Mouse (Mus musculus): Measurements from ENCODE around the gene Kcnj6. TPM values are rescaled to one million over a fixed set of nuclear protein-coding genes. Genes with fewer than 3 reads are reported as not detected.

The Kcnj6 gene
- polyA plus RNA-seq, 1 experiment from 2014 or later, result not detected

DNA sequence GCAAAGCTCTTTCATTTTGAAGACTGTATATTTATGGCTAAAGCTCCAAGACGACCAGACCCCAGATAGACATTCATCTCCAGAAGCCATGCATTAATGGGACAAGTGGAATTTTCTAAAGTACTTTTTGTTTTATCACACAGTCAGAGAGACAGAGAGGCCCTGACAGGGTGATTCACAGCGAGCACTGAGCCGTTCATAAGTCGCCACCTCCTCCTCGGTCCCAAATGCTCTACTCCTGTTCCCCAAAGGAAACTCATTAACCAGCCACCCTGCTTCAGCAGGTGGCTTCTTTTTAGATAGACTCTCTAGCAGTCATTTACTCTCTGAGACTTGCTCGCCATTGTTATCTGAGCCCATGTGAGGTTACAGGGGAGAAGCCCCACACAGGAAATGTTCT is 72.1 kb downstream of the Kcnj6 start:
- Histone ChIP-seq H3K36me3 (no peaks in the 10 kb centered on the region), H3K4me3 (no peak overlapping the region), H3K9ac (no peak overlapping the region), H3K9me3 (no peaks in the 10 kb centered on the region), H3K4me2 (no peak overlapping the region), H3K4me1 (no peaks in the 10 kb centered on the region), H3K27me3 (no peaks in the 10 kb centered on the region), H3K27ac (no peak overlapping the region)
- ATAC-seq (ENCODE audit: insufficient number of reproducible peaks, low FRiP score, low TSS enrichment, low read depth), result no peak
- 64% methylated on average over 6 of the region's 6 CpGs for WGBS

GRCm38 (mm10) chr16:94919177-94919576 is 78.3 kb downstream of the Kcnj6 start:
- WGBS, result 72% methylated on average over 5 of the region's 5 CpGs
- no peaks in the 10 kb centered on the region for H3K36me3 ChIP-seq

DNA sequence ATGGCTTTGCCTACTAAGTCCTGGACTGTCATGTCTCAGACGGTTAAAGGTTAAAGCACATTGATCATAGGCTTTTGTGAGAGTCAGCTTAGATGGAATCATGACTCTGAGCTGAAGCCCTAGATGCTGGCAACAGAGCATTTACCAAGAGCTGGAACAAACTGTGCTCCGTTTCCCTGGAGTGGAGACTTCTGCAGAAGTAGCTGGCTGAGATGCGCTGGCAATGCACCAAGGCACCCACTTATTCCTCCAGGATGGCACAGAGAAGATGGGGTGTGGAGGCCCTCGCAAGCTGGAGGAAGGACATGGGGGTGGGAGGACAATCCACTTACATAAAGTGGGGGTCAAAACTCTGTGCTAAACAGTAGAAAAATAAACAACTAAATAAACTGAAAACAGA is 91.5 kb downstream of the Kcnj6 start:
- H3K9me3 ChIP-seq, result no peaks in the 10 kb centered on the region
- no peak overlapping the region for H3K9ac ChIP-seq
- no peaks in the 10 kb centered on the region for H3K27me3 ChIP-seq
- H3K4me1 ChIP-seq, result no peaks in the 10 kb centered on the region
- H3K36me3 ChIP-seq, result no peaks in the 10 kb centered on the region
- H3K4me3 ChIP-seq, result no peak overlapping the region
- ATAC-seq (ENCODE audit: insufficient number of reproducible peaks, low FRiP score, low TSS enrichment, low read depth), result no peak
- H3K27ac ChIP-seq, result no peak overlapping the region
- WGBS, result 90% methylated on average over 4 of the region's 4 CpGs
- no peak overlapping the region for H3K4me2 ChIP-seq

More at GRCm38 (mm10) chr16:94919177-94919576, 78.3 kb downstream of the Kcnj6 start:
- no peak for ATAC-seq (ENCODE audit: insufficient number of reproducible peaks, low FRiP score, low TSS enrichment, low read depth)
- no peaks in the 10 kb centered on the region for H3K9me3 ChIP-seq
- no peak overlapping the region for H3K4me2 ChIP-seq
- no peak overlapping the region for H3K9ac ChIP-seq
- no peaks in the 10 kb centered on the region for H3K27me3 ChIP-seq
- no peaks in the 10 kb centered on the region for H3K4me1 ChIP-seq
- no peak overlapping the region for H3K27ac ChIP-seq
- no peak overlapping the region for H3K4me3 ChIP-seq

DNA sequence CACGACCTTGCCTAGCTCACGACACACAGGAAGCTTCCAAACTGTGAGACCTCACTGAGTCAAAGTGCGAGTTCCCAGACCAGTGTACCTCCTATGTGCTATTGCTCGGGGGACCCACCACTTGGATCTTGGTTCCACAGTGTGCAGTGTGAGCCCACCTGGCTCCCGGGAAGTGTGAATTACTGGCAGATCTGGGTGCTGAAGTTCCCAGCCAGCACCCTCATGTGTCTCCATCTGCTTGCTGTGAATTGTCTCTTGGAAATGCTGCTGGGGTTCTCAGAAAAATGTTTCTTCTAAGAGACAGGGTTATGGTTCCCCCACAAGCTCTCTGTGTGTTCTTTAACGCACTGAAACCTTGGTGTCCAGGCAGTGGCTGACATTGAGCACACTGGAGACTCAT is 98.7 kb downstream of the Kcnj6 start:
- Histone ChIP-seq H3K4me3 (no peak overlapping the region), H3K4me1 (no peaks in the 10 kb centered on the region), H3K27me3 (no peaks in the 10 kb centered on the region), H3K9me3 (no peaks in the 10 kb centered on the region), H3K9ac (no peak overlapping the region), H3K36me3 (no peaks in the 10 kb centered on the region), H3K27ac (no peak overlapping the region), H3K4me2 (no peak overlapping the region)
- 82% methylated on average over 6 of the region's 6 CpGs for WGBS
- no peak for ATAC-seq (ENCODE audit: insufficient number of reproducible peaks, low FRiP score, low TSS enrichment, low read depth)

DNA sequence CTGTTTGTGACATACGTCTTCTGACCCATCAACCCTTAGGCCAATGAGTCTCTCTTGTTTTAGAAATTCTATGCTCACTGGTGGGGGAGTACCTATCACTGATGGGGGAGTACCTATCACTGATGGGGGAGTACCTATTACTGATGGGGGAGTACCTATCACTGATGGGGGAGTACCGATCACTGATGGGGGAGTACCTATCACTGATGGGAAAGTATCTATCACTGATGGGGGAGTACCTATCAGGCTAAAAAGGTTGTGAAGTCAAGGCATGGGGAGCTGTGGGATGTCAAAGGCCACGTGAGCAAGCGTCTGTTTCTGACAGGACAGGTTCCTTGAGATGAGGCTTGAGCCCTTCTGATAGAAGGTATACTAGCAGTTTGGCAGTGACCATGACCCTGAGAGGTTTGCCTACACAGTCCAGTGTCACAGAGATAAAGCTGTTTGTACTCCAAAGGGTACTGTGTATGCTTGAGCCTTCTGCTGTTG is 105.3 kb downstream of the Kcnj6 start:
- Histone ChIP-seq H3K9ac (no peak overlapping the region), H3K4me1 (no peaks in the 10 kb centered on the region), H3K27ac (no peak overlapping the region), H3K4me3 (no peak overlapping the region), H3K27me3 (no peaks in the 10 kb centered on the region), H3K9me3 (no peaks in the 10 kb centered on the region), H3K4me2 (no peak overlapping the region), H3K36me3 (no peaks in the 10 kb centered on the region)
- 90% methylated on average over 4 of the region's 4 CpGs for WGBS
- ATAC-seq (ENCODE audit: insufficient number of reproducible peaks, low FRiP score, low TSS enrichment, low read depth), result no peak

GRCm38 (mm10) chr16:94890581-94890980 is 106.9 kb downstream of the Kcnj6 start:
- no peak for ATAC-seq (ENCODE audit: insufficient number of reproducible peaks, low FRiP score, low TSS enrichment, low read depth)
- no peaks in the 10 kb centered on the region for H3K4me1 ChIP-seq
- no peak overlapping the region for H3K9ac ChIP-seq
- no peaks in the 10 kb centered on the region for H3K9me3 ChIP-seq
- H3K4me2 ChIP-seq, result no peak overlapping the region
- 83% methylated on average over 6 of the region's 6 CpGs for WGBS
- H3K4me3 ChIP-seq, result no peak overlapping the region
- H3K27ac ChIP-seq, result no peak overlapping the region
- no peaks in the 10 kb centered on the region for H3K36me3 ChIP-seq
- no peaks in the 10 kb centered on the region for H3K27me3 ChIP-seq

GRCm38 (mm10) chr16:94890056-94890455 is 107.4 kb downstream of the Kcnj6 start:
- Histone ChIP-seq H3K27ac (no peak overlapping the region), H3K4me3 (no peak overlapping the region), H3K27me3 (no peaks in the 10 kb centered on the region), H3K9me3 (no peaks in the 10 kb centered on the region), H3K4me2 (no peak overlapping the region), H3K9ac (no peak overlapping the region), H3K36me3 (no peaks in the 10 kb centered on the region), H3K4me1 (no peaks in the 10 kb centered on the region)
- WGBS, result 72% methylated on average over 2 of the region's 2 CpGs
- ATAC-seq (ENCODE audit: insufficient number of reproducible peaks, low FRiP score, low TSS enrichment, low read depth), result no peak

DNA sequence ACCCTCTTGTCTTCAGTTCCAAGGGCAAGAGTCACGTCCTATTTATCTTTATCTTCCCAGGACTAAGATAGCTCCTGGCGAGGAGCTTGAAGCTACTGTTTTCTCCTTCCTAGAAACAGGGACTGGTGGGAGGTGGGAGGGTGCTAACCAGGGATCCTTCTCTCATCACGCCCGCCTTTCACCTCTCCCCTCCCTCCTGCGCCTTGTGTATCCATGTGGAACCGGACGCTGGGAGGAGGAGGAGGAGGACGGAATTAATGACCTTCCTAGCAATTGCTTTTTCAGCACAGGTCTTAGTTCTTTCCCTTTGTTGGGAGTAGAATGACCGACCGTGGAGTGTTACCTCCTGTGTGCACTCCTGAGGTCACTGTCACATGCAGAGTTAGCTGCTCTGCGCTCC is 108.9 kb downstream of the Kcnj6 start:
- WGBS, result 76% methylated on average over 10 of the region's 11 CpGs
- no peak overlapping the region for H3K27ac ChIP-seq
- H3K4me2 ChIP-seq, result no peak overlapping the region
- H3K9me3 ChIP-seq, result no peaks in the 10 kb centered on the region
- H3K4me1 ChIP-seq, result no peaks in the 10 kb centered on the region
- H3K36me3 ChIP-seq, result no peaks in the 10 kb centered on the region
- H3K4me3 ChIP-seq, result no peak overlapping the region
- H3K27me3 ChIP-seq, result no peaks in the 10 kb centered on the region
- H3K9ac ChIP-seq, result no peak overlapping the region
- no peak for ATAC-seq (ENCODE audit: insufficient number of reproducible peaks, low FRiP score, low TSS enrichment, low read depth)

DNA sequence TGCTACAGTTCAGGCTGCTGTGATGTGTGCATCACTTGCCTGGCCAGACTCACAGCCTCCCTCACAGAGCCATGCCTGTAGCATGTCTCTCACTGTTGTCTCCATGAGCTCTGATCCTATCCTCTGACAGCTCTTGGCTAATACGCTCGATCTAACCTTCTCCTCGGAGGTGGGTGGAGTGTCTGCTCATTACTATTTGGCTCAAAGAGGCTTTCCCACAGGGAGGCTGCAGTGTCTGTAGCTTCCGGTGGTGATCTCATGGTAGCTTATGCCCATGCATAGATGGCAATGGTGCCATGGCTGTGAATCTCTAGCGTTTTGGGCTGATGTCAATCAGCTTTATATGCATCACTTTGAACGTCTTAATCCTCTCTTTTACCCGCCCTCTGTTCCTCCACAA is 111.1 kb downstream of the Kcnj6 start:
- no peak overlapping the region for H3K9ac ChIP-seq
- no peak for ATAC-seq (ENCODE audit: insufficient number of reproducible peaks, low FRiP score, low TSS enrichment, low read depth)
- H3K27me3 ChIP-seq, result no peaks in the 10 kb centered on the region
- WGBS, result 73% methylated on average over 7 of the region's 7 CpGs
- no peak overlapping the region for H3K27ac ChIP-seq
- H3K4me2 ChIP-seq, result no peak overlapping the region
- no peak overlapping the region for H3K4me3 ChIP-seq
- H3K4me1 ChIP-seq, result no peaks in the 10 kb centered on the region
- no peaks in the 10 kb centered on the region for H3K9me3 ChIP-seq
- H3K36me3 ChIP-seq, result no peaks in the 10 kb centered on the region

GRCm38 (mm10) chr16:94885062-94885461 is 112.4 kb downstream of the Kcnj6 start:
- H3K4me3 ChIP-seq, result no peak overlapping the region
- ATAC-seq (ENCODE audit: insufficient number of reproducible peaks, low FRiP score, low TSS enrichment, low read depth), result no peak
- H3K27ac ChIP-seq, result no peak overlapping the region
- H3K27me3 ChIP-seq, result no peaks in the 10 kb centered on the region
- WGBS, result 68% methylated on average over 7 of the region's 7 CpGs
- H3K9me3 ChIP-seq, result no peaks in the 10 kb centered on the region
- no peaks in the 10 kb centered on the region for H3K36me3 ChIP-seq
- H3K9ac ChIP-seq, result no peak overlapping the region
- no peaks in the 10 kb centered on the region for H3K4me1 ChIP-seq
- no peak overlapping the region for H3K4me2 ChIP-seq

DNA sequence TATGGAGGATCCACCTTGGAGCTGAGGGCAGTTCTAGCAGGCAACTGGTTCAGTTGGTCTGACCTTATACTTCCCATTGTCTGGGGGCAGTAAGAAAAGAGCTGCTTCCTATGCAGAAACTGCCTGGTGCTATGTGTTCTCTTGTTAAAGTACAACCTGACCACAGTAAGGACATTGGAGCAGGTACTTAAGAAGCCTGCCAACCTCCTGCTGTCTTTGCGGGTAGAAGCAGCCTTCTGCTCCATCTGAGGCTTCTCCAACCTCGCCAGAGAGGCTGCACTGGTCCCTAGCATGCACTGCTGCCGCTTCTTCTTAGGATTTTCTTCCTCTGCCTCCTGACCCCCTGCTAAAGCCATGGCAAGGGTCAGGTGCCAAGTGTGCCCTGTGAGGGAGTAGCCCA is 113.6 kb downstream of the Kcnj6 start:
- Histone ChIP-seq H3K9ac (no peak overlapping the region), H3K9me3 (no peaks in the 10 kb centered on the region), H3K27me3 (no peaks in the 10 kb centered on the region), H3K4me2 (no peak overlapping the region), H3K4me3 (no peak overlapping the region), H3K36me3 (no peaks in the 10 kb centered on the region), H3K27ac (no peak overlapping the region), H3K4me1 (no peaks in the 10 kb centered on the region)
- WGBS, result 59% methylated on average over 3 of the region's 3 CpGs
- no peak for ATAC-seq (ENCODE audit: insufficient number of reproducible peaks, low FRiP score, low TSS enrichment, low read depth)

DNA sequence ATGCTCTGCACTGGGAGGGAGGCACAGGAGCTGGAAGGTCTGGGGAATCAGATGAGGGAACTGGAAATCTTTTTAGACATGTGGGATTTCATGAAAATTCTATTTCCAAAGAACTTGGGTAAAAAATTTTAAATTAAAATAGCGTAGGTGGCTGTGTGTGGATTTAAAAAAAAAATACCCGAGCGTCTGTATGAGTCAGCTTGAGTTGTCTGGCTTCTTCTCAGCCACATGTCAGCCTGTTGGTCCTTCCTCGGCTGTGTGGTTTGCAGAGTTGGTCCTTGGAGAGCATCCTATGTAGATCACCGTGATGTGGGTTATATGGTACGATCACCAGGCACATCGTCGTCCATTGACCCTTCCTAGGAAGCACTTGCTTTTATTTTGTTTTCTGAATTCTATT is 114.3 kb downstream of the Kcnj6 start:
- Histone ChIP-seq H3K27me3 (no peaks in the 10 kb centered on the region), H3K27ac (no peak overlapping the region), H3K9ac (no peak overlapping the region), H3K36me3 (no peaks in the 10 kb centered on the region), H3K4me3 (no peak overlapping the region), H3K9me3 (no peaks in the 10 kb centered on the region), H3K4me1 (no peaks in the 10 kb centered on the region), H3K4me2 (no peak overlapping the region)
- 82% methylated on average over 8 of the region's 8 CpGs for WGBS
- no peak for ATAC-seq (ENCODE audit: insufficient number of reproducible peaks, low FRiP score, low TSS enrichment, low read depth)

GRCm38 (mm10) chr16:94882111-94882510 is 115.4 kb downstream of the Kcnj6 start:
- no peaks in the 10 kb centered on the region for H3K9me3 ChIP-seq
- H3K27ac ChIP-seq, result no peak overlapping the region
- H3K27me3 ChIP-seq, result no peaks in the 10 kb centered on the region
- no peaks in the 10 kb centered on the region for H3K4me1 ChIP-seq
- no peaks in the 10 kb centered on the region for H3K36me3 ChIP-seq
- H3K9ac ChIP-seq, result no peak overlapping the region
- no peak overlapping the region for H3K4me2 ChIP-seq
- WGBS, result 56% methylated on average over 7 of the region's 7 CpGs
- ATAC-seq (ENCODE audit: insufficient number of reproducible peaks, low FRiP score, low TSS enrichment, low read depth), result no peak
- no peak overlapping the region for H3K4me3 ChIP-seq
